Mouse (Mus musculus) midbrain, embryonic 16.5 days (tissue): ENCODE measurements around the gene Ncf4. TPM values are rescaled to one million over a fixed set of nuclear protein-coding genes. Genes with fewer than 3 reads are reported as not detected.
"Not testable (repeated sequence)": the region's sequence is repeated elsewhere in the genome, so short reads cannot be mapped to it uniquely, and the experiment has no call there.

Source experiments
- ATAC-seq: fragments of 200-750 bp; cut with Nextera tagmentation; 2 replicates; pipeline ENCODE4 v1.8.0; 2017; ENCODE audit warnings: moderate TSS enrichment
- H3K27ac ChIP-seq: fragments of 300-500 bp; sonication (generic); 2 replicates; pipeline ENCODE4 v1.5.1; 2014; ENCODE audit warnings: mild to moderate bottlenecking, low read length, mixed read lengths
- H3K27me3 ChIP-seq: fragments of 300-500 bp; sonication (generic); 2 replicates; pipeline ENCODE4 v1.6.1; 2014; ENCODE audit warnings: low read depth, low read length, mixed read lengths; ENCODE audit not compliant: control insufficient read depth, insufficient read depth
- H3K36me3 ChIP-seq: fragments of 300-500 bp; sonication (generic); 2 replicates; pipeline ENCODE4 v1.6.1; 2014; ENCODE audit warnings: mild to moderate bottlenecking, low read length, moderate library complexity, mixed read lengths; ENCODE audit not compliant: control insufficient read depth, insufficient read depth
- H3K4me1 ChIP-seq: fragments of 300-500 bp; sonication (generic); 2 replicates; pipeline ENCODE4 v1.6.1; 2014; ENCODE audit warnings: mild to moderate bottlenecking, low read length, mixed read lengths; ENCODE audit not compliant: control insufficient read depth, insufficient read depth
- H3K4me2 ChIP-seq: fragments of 300-500 bp; sonication (generic); 2 replicates; pipeline ENCODE4 v1.6.1; 2014; ENCODE audit warnings: mild to moderate bottlenecking, low read length, mixed read lengths
- H3K4me3 ChIP-seq: fragments of 300-500 bp; sonication (generic); 2 replicates; pipeline ENCODE4 v1.5.1; 2014; ENCODE audit warnings: low read depth, mild to moderate bottlenecking, low read length, moderate library complexity, mixed read lengths
- H3K9ac ChIP-seq: fragments of 300-500 bp; sonication (generic); 2 replicates; pipeline ENCODE4 v1.6.1; 2014; ENCODE audit warnings: low read depth, low read length, mixed read lengths
- H3K9me3 ChIP-seq: fragments of 300-500 bp; sonication (generic); replicated peaks from 2 replicates; pipeline ENCODE4 v1.6.1; 2014; ENCODE audit warnings: mild to moderate bottlenecking, low read length, mixed read lengths; ENCODE audit not compliant: control insufficient read depth, poor library complexity, severe bottlenecking
- WGBS: fragments of 180-500 bp; shearing (Covaris S2); extraction: QIAGEN DNeasy Blood & Tissue Kit; methylation state at CpG from one replicate; pipeline ENCODE4 v1.1.7; 2014; 5-methylcytosine and 5-hydroxymethylcytosine counted together
- polyA plus RNA-seq: library from polyadenylated mRNA; unstranded; fragments of >200 nt; fragmentation: Nextera tagmentation; extraction: Ambion mirVana; gene quantifications from 2 replicates; pipeline ENCODE4 v1.2.1, GENCODE M21; 2015

Gene Ncf4
- polyA plus RNA-seq, 1 experiment from 2014 or later = 0.54 TPM

- Histone ChIP-seq H3K27ac (no peak overlapping the region), H3K9me3 (no peaks in the 10 kb centered on the region), H3K4me1 (no peaks in the 10 kb centered on the region), H3K4me3 (no peak overlapping the region), H3K4me2 (no peak overlapping the region), H3K9ac (no peak overlapping the region), H3K27me3 (no peaks in the 10 kb centered on the region), H3K36me3 (no peaks in the 10 kb centered on the region)
- no peak for ATAC-seq
- WGBS = 80% methylated on average over 18 of the region's 18 CpGs
Observed at GRCm38 (mm10) chr15:78246143-78247116, 1.8 kb downstream of the Ncf4 start.

GRCm38 (mm10) chr15:78247659-78248058 lies 3.1 kb downstream of the Ncf4 start:
- H3K4me1 ChIP-seq = no peaks in the 10 kb centered on the region
- H3K27ac ChIP-seq = no peak overlapping the region
- no peak overlapping the region for H3K4me3 ChIP-seq
- no peak overlapping the region for H3K4me2 ChIP-seq
- H3K9ac ChIP-seq = no peak overlapping the region
- 59% methylated on average over 2 of the region's 2 CpGs for WGBS
- H3K9me3 ChIP-seq = no peaks in the 10 kb centered on the region
- H3K27me3 ChIP-seq = no peaks in the 10 kb centered on the region
- no peak for ATAC-seq
- H3K36me3 ChIP-seq = no peaks in the 10 kb centered on the region

GRCm38 (mm10) chr15:78248410-78248809 lies 3.8 kb downstream of the Ncf4 start:
- WGBS = 74% methylated on average over 3 of the region's 3 CpGs
- no peak overlapping the region for H3K9ac ChIP-seq
- ATAC-seq = no peak
- H3K9me3 ChIP-seq = no peaks in the 10 kb centered on the region
- H3K4me1 ChIP-seq = no peaks in the 10 kb centered on the region
- no peak overlapping the region for H3K27ac ChIP-seq
- H3K27me3 ChIP-seq = no peaks in the 10 kb centered on the region
- H3K4me2 ChIP-seq = no peak overlapping the region
- no peaks in the 10 kb centered on the region for H3K36me3 ChIP-seq
- H3K4me3 ChIP-seq = no peak overlapping the region

GRCm38 (mm10) chr15:78254751-78255150 lies 10.2 kb downstream of the Ncf4 start:
- no peaks in the 10 kb centered on the region for H3K9me3 ChIP-seq
- peaks cover 3% of the 10 kb centered on the region; the same call in 1 of the 2 replicates for H3K27me3 ChIP-seq
- ATAC-seq = 0 out of 2 replicates have a peak, but pooled peaks have one; percentile 28
- peak overlapping the region; percentile 25 for H3K4me2 ChIP-seq
- 20% methylated on average over 20 of the region's 20 CpGs for WGBS
- no peak overlapping the region for H3K27ac ChIP-seq
- H3K36me3 ChIP-seq = no peaks in the 10 kb centered on the region
- no peak overlapping the region for H3K4me3 ChIP-seq
- no peak overlapping the region for H3K9ac ChIP-seq
- H3K4me1 ChIP-seq = no peaks in the 10 kb centered on the region; the same call in 1 of the 2 replicates

GRCm38 (mm10) chr15:78256602-78257259 lies 12.1 kb downstream of the Ncf4 start:
- H3K36me3 ChIP-seq, ATAC-seq: not testable (repeated sequence)

GRCm38 (mm10) chr15:78257326-78258050 lies 12.9 kb downstream of the Ncf4 start:
- peak; percentile 51; the same call in 1 of the 2 replicates for ATAC-seq
- no peak overlapping the region; the same call in 1 of the 2 replicates for H3K27ac ChIP-seq
- 42% methylated on average over 7 of the region's 7 CpGs for WGBS
- 0 out of 2 replicates have a peak overlapping the region, but pooled peaks have one; percentile 20 for H3K9ac ChIP-seq
- no peaks in the 10 kb centered on the region for H3K9me3 ChIP-seq
- no peak overlapping the region for H3K4me2 ChIP-seq
- no peaks in the 10 kb centered on the region for H3K36me3 ChIP-seq
- H3K4me3 ChIP-seq = no peak overlapping the region
- no peaks in the 10 kb centered on the region; the same call in 1 of the 2 replicates for H3K4me1 ChIP-seq
- peaks cover 3% of the 10 kb centered on the region; the same call in 1 of the 2 replicates for H3K27me3 ChIP-seq

More at GRCm38 (mm10) chr15:78256602-78257259, 12.1 kb downstream of the Ncf4 start:
- not testable (repeated sequence) for H3K4me3 ChIP-seq, H3K4me2 ChIP-seq, H3K27ac ChIP-seq, H3K27me3 ChIP-seq, H3K9me3 ChIP-seq, H3K4me1 ChIP-seq
- 0 out of 2 replicates have a peak overlapping the region, but pooled peaks have one; percentile 20 for H3K9ac ChIP-seq

- Histone ChIP-seq H3K27ac (no peak overlapping the region), H3K4me3 (no peak overlapping the region), H3K4me1 (no peaks in the 10 kb centered on the region; the same call in 1 of the 2 replicates), H3K9me3 (no peaks in the 10 kb centered on the region), H3K27me3 (peaks cover 3% of the 10 kb centered on the region; the same call in 1 of the 2 replicates), H3K36me3 (no peaks in the 10 kb centered on the region), H3K9ac (no peak overlapping the region), H3K4me2 (no peak overlapping the region)
- ATAC-seq = no peak
- 80% methylated on average over 10 of the region's 10 CpGs for WGBS
Observed at GRCm38 (mm10) chr15:78258246-78258865, 13.8 kb downstream of the Ncf4 start.

- no peaks in the 10 kb centered on the region for H3K9me3 ChIP-seq
- no peak overlapping the region for H3K4me3 ChIP-seq
- ATAC-seq = no peak
- no peaks in the 10 kb centered on the region for H3K27me3 ChIP-seq
- no peak overlapping the region for H3K4me2 ChIP-seq
- H3K9ac ChIP-seq = no peak overlapping the region
- H3K4me1 ChIP-seq = peaks cover 2% of the 10 kb centered on the region; the same call in 1 of the 2 replicates
- no peak overlapping the region for H3K27ac ChIP-seq
- WGBS = 71% methylated on average over 13 of the region's 13 CpGs
- no peaks in the 10 kb centered on the region for H3K36me3 ChIP-seq
Observed at GRCm38 (mm10) chr15:78260668-78261333, 16.2 kb downstream of the Ncf4 start.
